Mouse (Mus musculus) left cerebral cortex, postnatal 10 days (tissue): ENCODE measurements at regions not wholly inside any gene's neighbourhood (a gene's known extent, or its start where the extent isn't known, plus 50 kb on each side); places are given as distances from the start of the nearest gene placed in this dataset.
A peak's percentile ranks its signal among the peaks of the same experiment; 100 is the strongest.

Source experiments
- DNase-seq, 2 experiments: peaks; one replicate each; pipeline ENCODE4 v3.0.0; 2021 to 2022; ENCODE audit warnings: low spot score in 2 of 2, mixed read lengths in 1 of 2; ENCODE audit errors: extremely low spot score in 1 of 2
- intact Hi-C: fragments of 180-260 bp; cut with DNase I; formaldehyde crosslinking; loops from one replicate; pipeline ENCODE4 v1.15.1; 2025

- no peak for DNase-seq
- intact Hi-C loops = no loop called here
Measured at GRCm38 (mm10) chr5:54888172-54888571, 889.9 kb downstream of the Stim2 start.

GRCm38 (mm10) chr5:54894496-54895250, 896.4 kb downstream of the Stim2 start:
- peak in 1 of 2 experiments; percentile 4 for DNase-seq
- intact Hi-C loops = no loop called here
